Mouse (Mus musculus): ENCODE results near the gene Pcgf1. TPM values are rescaled to one million over a fixed set of nuclear protein-coding genes. Genes with fewer than 3 reads are reported as not detected.
A peak's percentile ranks its signal among the peaks of the same experiment; 100 is the strongest.

Gene Pcgf1
- polyA plus RNA-seq, 1 experiment from 2014 or later, result 44.3 TPM

DNA sequence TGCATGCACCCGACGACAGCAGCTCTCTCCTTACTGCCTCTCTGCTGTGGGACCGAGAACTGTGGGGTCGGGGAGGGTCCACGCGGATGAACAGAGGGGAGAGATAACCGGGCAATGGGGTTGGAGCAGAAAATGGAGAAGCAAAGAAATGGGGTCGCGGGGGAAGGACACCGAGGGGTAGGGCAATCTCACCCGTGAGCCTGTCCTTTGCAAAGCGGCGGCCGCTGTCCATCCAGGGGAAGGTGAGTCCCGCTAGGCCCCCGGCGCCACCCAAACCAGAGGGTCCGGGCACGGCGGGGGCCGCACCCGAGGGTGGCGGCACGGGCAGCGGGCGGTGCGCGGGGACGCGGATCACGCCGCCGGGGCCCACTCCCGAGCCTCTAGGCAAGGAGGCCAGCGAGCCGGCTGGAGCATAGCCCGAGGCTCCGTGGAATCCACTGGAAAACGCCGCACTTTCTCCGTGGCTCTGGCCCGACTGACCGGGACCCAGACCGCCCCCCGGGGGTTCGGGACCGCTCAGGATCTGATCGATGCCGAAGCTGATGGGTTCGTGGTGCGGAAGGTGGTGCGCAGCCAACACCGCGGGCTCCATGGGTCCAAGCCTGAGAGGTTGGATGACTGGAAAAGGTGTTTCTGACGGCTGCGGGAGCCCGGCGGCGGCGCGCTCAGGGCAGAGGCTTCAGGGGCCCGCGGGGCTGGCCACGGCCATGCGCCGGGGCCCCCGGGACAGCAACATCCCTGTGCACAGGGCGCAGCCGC is 8.0 kb upstream of the Pcgf1 start:
- peaks cover 96% of the 10 kb centered on the region for H3K27me3 ChIP-seq (ENCODE audit: control insufficient read depth, insufficient read depth, low read length)
- H3K36me3 ChIP-seq (ENCODE audit: control insufficient read depth, insufficient read depth, low read length), result no peaks in the 10 kb centered on the region
- peak overlapping the region; percentile 39 for H3K4me2 ChIP-seq (ENCODE audit: low read depth, severe bottlenecking)
- 1% methylated on average over 66 of the region's 69 CpGs for WGBS
- DNase-seq (ENCODE audit: low spot score) (peak; percentile 73), ATAC-seq (ENCODE audit: insufficient number of reproducible peaks, low FRiP score, low TSS enrichment, low read depth) (no peak)
- no peaks in the 10 kb centered on the region for H3K9me3 ChIP-seq (ENCODE audit: control insufficient read depth, low read length)
- peaks cover 19% of the 10 kb centered on the region for H3K4me1 ChIP-seq (ENCODE audit: control insufficient read depth, insufficient read depth, low read length)
- H3K9ac ChIP-seq (ENCODE audit: low read length), result no peak overlapping the region
- no peak overlapping the region for H3K27ac ChIP-seq (replicated peaks; ENCODE audit: low read depth, low read length)
- H3K4me3 ChIP-seq (ENCODE audit: low read depth, low read length), result peak overlapping the region; percentile 27; the same call in 1 of the 2 replicates

DNA sequence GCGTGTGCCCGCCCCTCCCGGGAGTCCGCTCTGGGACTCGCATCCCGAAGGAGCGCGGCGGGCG is 7.6 kb upstream of the Pcgf1 start, which contains the start of gene Tlx2:
TSS of gene Tlx2 (minus strand) at position 47 of the 64 bp plus-strand sequence.
- Histone ChIP-seq H3K27ac (replicated peaks; ENCODE audit: low read depth, low read length) (no peak within 1 kb of the TSS), H3K9me3 (ENCODE audit: control insufficient read depth, low read length) (no peaks in the 10 kb centered on the region), H3K4me1 (ENCODE audit: control insufficient read depth, insufficient read depth, low read length) (peaks cover 19% of the 10 kb centered on the region), H3K9ac (ENCODE audit: low read length) (no peak within 1 kb of the TSS), H3K4me3 (ENCODE audit: low read depth, low read length) (peak within 1 kb of the TSS; percentile 27), H3K4me2 (ENCODE audit: low read depth, severe bottlenecking) (peak within 1 kb of the TSS; percentile 39), H3K27me3 (ENCODE audit: control insufficient read depth, insufficient read depth, low read length) (peaks cover 93% of the 10 kb centered on the region), H3K36me3 (ENCODE audit: control insufficient read depth, insufficient read depth, low read length) (no peaks in the 10 kb centered on the region)
- DNase-seq (ENCODE audit: low spot score) (no peak), ATAC-seq (ENCODE audit: insufficient number of reproducible peaks, low FRiP score, low TSS enrichment, low read depth) (no peak)
- 1% methylated on average over 10 of the region's 10 CpGs for WGBS

- Histone ChIP-seq H3K36me3 (ENCODE audit: control insufficient read depth, insufficient read depth, low read length) (no peaks in the 10 kb centered on the region), H3K4me1 (ENCODE audit: control insufficient read depth, insufficient read depth, low read length) (peaks cover 19% of the 10 kb centered on the region), H3K9me3 (ENCODE audit: control insufficient read depth, low read length) (no peaks in the 10 kb centered on the region), H3K27ac (replicated peaks; ENCODE audit: low read depth, low read length) (no peak overlapping the region), H3K9ac (ENCODE audit: low read length) (no peak overlapping the region), H3K27me3 (ENCODE audit: control insufficient read depth, insufficient read depth, low read length) (peaks cover 88% of the 10 kb centered on the region), H3K4me2 (ENCODE audit: low read depth, severe bottlenecking) (peak overlapping the region; percentile 39), H3K4me3 (ENCODE audit: low read depth, low read length) (peak overlapping the region; percentile 27)
- ATAC-seq (ENCODE audit: insufficient number of reproducible peaks, low FRiP score, low TSS enrichment, low read depth) (0 out of 2 replicates have a peak, but pooled peaks have one; percentile 29), DNase-seq (ENCODE audit: low spot score) (peak; percentile 82)
- WGBS, result under 1% methylated on average over 58 of the region's 58 CpGs
Observed at GRCm38 (mm10) chr6:83070311-83071219, 7.1 kb upstream of the Pcgf1 start.

- WGBS, result 1% methylated on average over 24 of the region's 24 CpGs
- H3K27me3 ChIP-seq (ENCODE audit: control insufficient read depth, insufficient read depth, low read length), result peaks cover 81% of the 10 kb centered on the region
- H3K4me3 ChIP-seq (ENCODE audit: low read depth, low read length), result peak overlapping the region; percentile 14; the same call in 1 of the 2 replicates
- ATAC-seq (ENCODE audit: insufficient number of reproducible peaks, low FRiP score, low TSS enrichment, low read depth) (0 out of 2 replicates have a peak, but pooled peaks have one; percentile 55), DNase-seq (ENCODE audit: low spot score) (peak; percentile 48)
- no peaks in the 10 kb centered on the region for H3K9me3 ChIP-seq (ENCODE audit: control insufficient read depth, low read length)
- no peaks in the 10 kb centered on the region for H3K36me3 ChIP-seq (ENCODE audit: control insufficient read depth, insufficient read depth, low read length)
- H3K9ac ChIP-seq (ENCODE audit: low read length), result 0 out of 2 replicates have a peak overlapping the region, but pooled peaks have one; percentile 2
- H3K4me2 ChIP-seq (ENCODE audit: low read depth, severe bottlenecking), result 0 out of 2 replicates have a peak overlapping the region, but pooled peaks have one; percentile 15
- no peak overlapping the region for H3K27ac ChIP-seq (replicated peaks; ENCODE audit: low read depth, low read length)
- H3K4me1 ChIP-seq (ENCODE audit: control insufficient read depth, insufficient read depth, low read length), result peaks cover 19% of the 10 kb centered on the region
Observed at GRCm38 (mm10) chr6:83071220-83071619, 6.4 kb upstream of the Pcgf1 start.

GRCm38 (mm10) chr6:83074979-83075378 is 2.7 kb upstream of the Pcgf1 start:
- Histone ChIP-seq H3K4me3 (ENCODE audit: low read depth, low read length) (no peak overlapping the region), H3K27me3 (ENCODE audit: control insufficient read depth, insufficient read depth, low read length) (peaks cover 45% of the 10 kb centered on the region), H3K4me2 (ENCODE audit: low read depth, severe bottlenecking) (no peak overlapping the region), H3K9me3 (ENCODE audit: control insufficient read depth, low read length) (no peaks in the 10 kb centered on the region), H3K36me3 (ENCODE audit: control insufficient read depth, insufficient read depth, low read length) (no peaks in the 10 kb centered on the region), H3K4me1 (ENCODE audit: control insufficient read depth, insufficient read depth, low read length) (peaks cover 16% of the 10 kb centered on the region), H3K27ac (replicated peaks; ENCODE audit: low read depth, low read length) (no peak overlapping the region), H3K9ac (ENCODE audit: low read length) (no peak overlapping the region)
- no peak for DNase-seq (ENCODE audit: low spot score)
- 23% methylated on average over 2 of the region's 2 CpGs for WGBS
- ATAC-seq (ENCODE audit: insufficient number of reproducible peaks, low FRiP score, low TSS enrichment, low read depth), result no peak

DNA sequence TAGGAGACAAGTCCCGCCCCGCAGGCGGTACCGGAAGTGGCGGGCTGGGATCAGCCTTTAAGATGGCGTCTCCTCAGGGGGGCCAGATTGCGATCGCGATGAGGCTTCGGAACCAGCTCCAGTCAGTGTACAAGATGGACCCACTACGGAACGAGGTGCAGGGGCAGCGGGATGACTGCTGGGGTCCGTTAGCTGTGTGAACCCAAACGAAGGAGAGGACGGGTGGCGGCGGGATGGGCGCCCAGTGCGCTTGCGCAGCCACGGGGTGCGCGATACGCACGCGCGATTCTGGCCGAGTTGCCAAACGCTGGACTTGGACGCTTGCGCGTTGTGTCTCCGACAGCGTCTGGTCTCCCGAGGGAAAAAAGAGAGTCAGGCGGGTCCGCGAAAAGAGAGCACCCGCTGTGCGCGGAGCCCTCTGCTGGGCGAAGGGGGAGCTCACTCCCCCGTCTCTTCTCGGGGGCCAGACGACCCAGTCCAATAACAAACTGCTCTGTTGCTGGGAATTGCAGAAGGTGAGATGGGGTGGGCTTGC is 722 bp downstream of the Pcgf1 start:
- H3K9ac ChIP-seq (ENCODE audit: low read length), result peak overlapping the region; percentile 79
- peak; percentile 100 for DNase-seq (ENCODE audit: low spot score)
- H3K27ac ChIP-seq (replicated peaks; ENCODE audit: low read depth, low read length), result no peak overlapping the region; the same call in 1 of the 2 replicates
- peak overlapping the region; percentile 72 for H3K4me3 ChIP-seq (ENCODE audit: low read depth, low read length)
- H3K36me3 ChIP-seq (ENCODE audit: control insufficient read depth, insufficient read depth, low read length), result 0 out of 2 replicates have a peak, but pooled peaks cover 4% of the 10 kb centered on the region
- no peaks in the 10 kb centered on the region for H3K9me3 ChIP-seq (ENCODE audit: control insufficient read depth, low read length)
- H3K4me1 ChIP-seq (ENCODE audit: control insufficient read depth, insufficient read depth, low read length), result peaks cover 7% of the 10 kb centered on the region; the same call in 1 of the 2 replicates
- under 1% methylated on average over 46 of the region's 46 CpGs for WGBS
- ATAC-seq (ENCODE audit: insufficient number of reproducible peaks, low FRiP score, low TSS enrichment, low read depth), result peak; percentile 81
- peak overlapping the region; percentile 99 for H3K4me2 ChIP-seq (ENCODE audit: low read depth, severe bottlenecking)
- peaks cover 14% of the 10 kb centered on the region for H3K27me3 ChIP-seq (ENCODE audit: control insufficient read depth, insufficient read depth, low read length)

GRCm38 (mm10) chr6:83080210-83080609 is 2.5 kb downstream of the Pcgf1 start:
- no peak for ATAC-seq (ENCODE audit: insufficient number of reproducible peaks, low FRiP score, low TSS enrichment, low read depth)
- 91% methylated on average over 5 of the region's 5 CpGs for WGBS
- Histone ChIP-seq H3K9me3 (ENCODE audit: control insufficient read depth, low read length) (no peaks in the 10 kb centered on the region), H3K9ac (ENCODE audit: low read length) (no peak overlapping the region), H3K27me3 (ENCODE audit: control insufficient read depth, insufficient read depth, low read length) (peaks cover 10% of the 10 kb centered on the region; the same call in 1 of the 2 replicates), H3K36me3 (ENCODE audit: control insufficient read depth, insufficient read depth, low read length) (0 out of 2 replicates have a peak, but pooled peaks cover 4% of the 10 kb centered on the region), H3K4me3 (ENCODE audit: low read depth, low read length) (no peak overlapping the region), H3K27ac (replicated peaks; ENCODE audit: low read depth, low read length) (no peak overlapping the region), H3K4me1 (ENCODE audit: control insufficient read depth, insufficient read depth, low read length) (peaks cover 18% of the 10 kb centered on the region), H3K4me2 (ENCODE audit: low read depth, severe bottlenecking) (no peak overlapping the region)
- DNase-seq (ENCODE audit: low spot score), result no peak

DNA sequence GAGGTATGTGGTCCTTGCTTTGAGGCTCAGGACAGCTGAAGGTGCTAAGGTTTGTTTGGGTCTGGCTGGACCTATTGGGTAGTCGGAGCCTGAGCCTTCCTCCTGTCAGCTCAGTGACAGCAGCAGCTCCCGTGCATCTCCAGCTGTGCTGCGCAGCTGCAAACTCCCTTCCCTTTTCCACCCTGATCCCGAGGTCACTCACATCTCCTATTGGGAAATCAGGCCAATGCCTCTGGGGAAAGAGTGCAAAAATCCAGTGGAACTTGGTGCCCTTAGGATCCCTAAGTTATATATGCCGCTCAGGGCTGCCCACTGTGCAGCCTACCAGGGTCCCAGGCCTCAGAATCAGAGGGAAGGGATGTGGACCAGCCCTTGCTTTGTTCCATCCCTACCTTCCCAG is 5.8 kb downstream of the Pcgf1 start:
- H3K27me3 ChIP-seq (ENCODE audit: control insufficient read depth, insufficient read depth, low read length), result peaks cover 40% of the 10 kb centered on the region
- DNase-seq (ENCODE audit: low spot score), result no peak
- 18% methylated on average over 5 of the region's 5 CpGs for WGBS
- H3K4me3 ChIP-seq (ENCODE audit: low read depth, low read length), result no peak overlapping the region
- no peak overlapping the region for H3K4me2 ChIP-seq (ENCODE audit: low read depth, severe bottlenecking)
- H3K4me1 ChIP-seq (ENCODE audit: control insufficient read depth, insufficient read depth, low read length), result peaks cover 36% of the 10 kb centered on the region
- no peak for ATAC-seq (ENCODE audit: insufficient number of reproducible peaks, low FRiP score, low TSS enrichment, low read depth)
- no peak overlapping the region; the same call in 1 of the 2 replicates for H3K9ac ChIP-seq (ENCODE audit: low read length)
- no peaks in the 10 kb centered on the region for H3K9me3 ChIP-seq (ENCODE audit: control insufficient read depth, low read length)
- H3K27ac ChIP-seq (replicated peaks; ENCODE audit: low read depth, low read length), result no peak overlapping the region
- 0 out of 2 replicates have a peak, but pooled peaks cover 4% of the 10 kb centered on the region for H3K36me3 ChIP-seq (ENCODE audit: control insufficient read depth, insufficient read depth, low read length)

Measured in limb, embryonic 11.5 days (tissue).